Mouse (Mus musculus) megakaryocyte, embryonic 14.5 days (primary cell): ENCODE results near the gene Atpaf2. TPM values are rescaled to one million over a fixed set of nuclear protein-coding genes. Genes with fewer than 3 reads are reported as not detected.

Experiments used
- H3K27me3 ChIP-seq: replicated peaks from 2 replicates; pipeline ENCODE3; 2012; ENCODE audit warnings: inconsistent platforms
- H3K36me3 ChIP-seq: replicated peaks from 2 replicates; pipeline ENCODE3; 2012; ENCODE audit warnings: low read length, inconsistent platforms, mixed read lengths
- H3K4me1 ChIP-seq: 2 replicates; pipeline ENCODE4 v1.6.1; 2012; ENCODE audit warnings: inconsistent platforms
- H3K4me3 ChIP-seq: replicated peaks from 2 replicates; pipeline ENCODE3; 2012; ENCODE audit warnings: moderate library complexity, mild to moderate bottlenecking, inconsistent platforms
- H3K9me3 ChIP-seq: 2 replicates; pipeline ENCODE4 v1.6.1; 2012; ENCODE audit warnings: inconsistent platforms
- FLI1 ChIP-seq: IDR thresholded peaks from 2 replicates; pipeline ENCODE4 v1.6.1; 2012; ENCODE audit warnings: low read length, inconsistent platforms, mixed read lengths
- GATA1 ChIP-seq: IDR thresholded peaks from 3 replicates; pipeline ENCODE4 v1.6.1; 2012; ENCODE audit warnings: mixed read lengths, low read length, inconsistent platforms, borderline replicate concordance
- polyA plus RNA-seq: library from polyadenylated mRNA; stranded (reverse); fragments of >175 nt; gene quantifications from 2 replicates; pipeline ENCODE4 v1.2.3, GENCODE M21; 2012; ENCODE audit warnings: low replicate concordance; ENCODE audit not compliant: insufficient read depth

The Atpaf2 gene
- polyA plus RNA-seq, 1 experiment: 40.7 TPM

GRCm38 (mm10) chr11:60352559-60353411, 65.5 kb downstream of the Atpaf2 start, which contains the start of the genes Tom1l2 and Drc3:
TSS of gene Tom1l2 (minus strand) at chr11:60352905.
TSS of gene Drc3 (plus strand) at chr11:60353329.
- H3K4me3 ChIP-seq: peak within 1 kb of the TSS; percentile 99
- H3K27me3 ChIP-seq: no peaks in the 10 kb centered on the region
- peaks cover 48% of the 10 kb centered on the region for H3K4me1 ChIP-seq
- H3K9me3 ChIP-seq: no peaks in the 10 kb centered on the region
- TF ChIP-seq FLI1 (no peak), GATA1 (no peak)
- H3K36me3 ChIP-seq: peaks cover 2% of the 10 kb centered on the region

- peak overlapping the region; percentile 99 for H3K4me3 ChIP-seq
- no peaks in the 10 kb centered on the region for H3K27me3 ChIP-seq
- peaks cover 2% of the 10 kb centered on the region for H3K36me3 ChIP-seq
- peaks cover 42% of the 10 kb centered on the region for H3K4me1 ChIP-seq
- no peaks in the 10 kb centered on the region for H3K9me3 ChIP-seq
- TF ChIP-seq GATA1: no peak
- no peak for TF ChIP-seq FLI1
Measured at GRCm38 (mm10) chr11:60351925-60352371, 66.3 kb downstream of the Atpaf2 start.

GRCm38 (mm10) chr11:60351388-60351787, 66.9 kb downstream of the Atpaf2 start:
- no peaks in the 10 kb centered on the region for H3K9me3 ChIP-seq
- peak overlapping the region; percentile 99 for H3K4me3 ChIP-seq
- no peak for TF ChIP-seq GATA1
- no peak for TF ChIP-seq FLI1
- H3K4me1 ChIP-seq: peaks cover 42% of the 10 kb centered on the region
- no peaks in the 10 kb centered on the region for H3K27me3 ChIP-seq
- H3K36me3 ChIP-seq: peaks cover 2% of the 10 kb centered on the region

Other genes starting within 250 kb of the Atpaf2 start
- gene Srebf1, start 195.9 kb downstream of the Atpaf2 start, polyA plus RNA-seq: 138 and 188 TPM in 2 replicates
- 9.4 and 30.4 TPM in 2 replicates for gene Tom1l2, start 65.6 kb downstream of the Atpaf2 start, polyA plus RNA-seq
- not detected in 2 replicates for gene Drc3, start 65.1 kb downstream of the Atpaf2 start, polyA plus RNA-seq
- gene Gid4, start 1.3 kb downstream of the Atpaf2 start, polyA plus RNA-seq: 7.1 and 18.8 TPM in 2 replicates
- 36.8 and 100 TPM in 2 replicates for gene Drg2, start 36.1 kb upstream of the Atpaf2 start, polyA plus RNA-seq
- not detected in 2 replicates for gene Myo15, start 50.9 kb upstream of the Atpaf2 start, polyA plus RNA-seq
- 10.9 and 18.5 TPM in 2 replicates for gene Alkbh5, start 117.9 kb upstream of the Atpaf2 start, polyA plus RNA-seq